Mouse (Mus musculus): ENCODE results near the gene Adamts18.

Gene Adamts18

DNA sequence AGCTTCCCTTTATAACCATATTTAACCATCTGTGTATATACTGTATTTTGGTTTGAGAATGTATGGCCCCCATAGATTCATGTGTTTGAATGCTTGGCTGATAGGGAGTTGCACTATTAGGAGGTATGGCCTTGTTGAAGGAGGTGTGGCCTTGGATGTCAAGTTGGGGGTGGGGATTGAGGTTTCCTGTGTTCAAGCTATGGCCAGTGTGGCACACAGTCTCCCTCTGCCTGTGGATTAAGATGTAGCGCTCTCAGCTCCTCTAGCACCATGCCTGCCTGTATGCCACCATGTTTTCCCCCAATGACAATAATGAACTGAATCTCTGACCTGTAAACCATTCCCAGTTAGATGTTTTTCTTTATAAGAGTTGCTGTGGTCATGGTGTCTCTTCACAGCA lies 188.4 kb downstream of the Adamts18 start:
- no peak for DNase-seq (ENCODE audit: low spot score in 2 of 2)

GRCm38 (mm10) chr8:113656681-113657298 lies 191.7 kb downstream of the Adamts18 start:
- no peak for DNase-seq (ENCODE audit: low spot score in 2 of 2)

GRCm38 (mm10) chr8:113656154-113656553 lies 192.4 kb downstream of the Adamts18 start:
- no peak for DNase-seq (ENCODE audit: low spot score in 2 of 2)

- DNase-seq (ENCODE audit: low spot score in 2 of 2) = no peak
Observed at GRCm38 (mm10) chr8:113653151-113653550, 195.4 kb downstream of the Adamts18 start.

GRCm38 (mm10) chr8:113652450-113652849 lies 196.1 kb downstream of the Adamts18 start:
- DNase-seq (ENCODE audit: low spot score in 2 of 2) = no peak

All from frontal cortex, postnatal 36 days (tissue).